Mouse (Mus musculus) gastrocnemius, adult 18-20 months (tissue): ENCODE results near the gene Dhtkd1. TPM values are rescaled to one million over a fixed set of nuclear protein-coding genes. Genes with fewer than 3 reads are reported as not detected.

Source experiments
- total RNA-seq, 2 experiments: library from RNA; stranded (reverse); gene quantifications; 2 replicates each; pipeline ENCODE4 v1.2.3; 2021

Dhtkd1 gene
- total RNA-seq, 2 experiments from 2014 or later: 1.7 to 2.6 TPM

Other genes starting within 250 kb of the Dhtkd1 start
- 1 to 10 TPM in 1 of 2 experiments, under 1 TPM in 1; 0.82 to 2.0 TPM for gene Camk1d, start 228.3 kb downstream of the Dhtkd1 start, total RNA-seq
- 1 to 10 TPM; 3.2 to 3.3 TPM for gene Nudt5, start 97.8 kb downstream of the Dhtkd1 start, total RNA-seq
- 10 to 100 TPM; 74.5 to 76.7 TPM for gene Cdc123, start 97.6 kb downstream of the Dhtkd1 start, total RNA-seq
- not detected for gene Gm13199, start 79.9 kb downstream of the Dhtkd1 start, total RNA-seq
- 10 to 100 TPM; 29.4 to 31.9 TPM for gene Sec61a2, start 47.4 kb downstream of the Dhtkd1 start, total RNA-seq
- 10 to 100 TPM; 29.0 to 29.4 TPM for gene Upf2, start 8.7 kb upstream of the Dhtkd1 start, total RNA-seq
- 1 to 10 TPM in 1 of 2 experiments, under 1 TPM in 1; 0.93 to 1.7 TPM for gene Proser2, start 187.4 kb upstream of the Dhtkd1 start, total RNA-seq